Mouse (Mus musculus) lung, adult 18-20 months (tissue): ENCODE measurements around the gene Itgb1bp1.

Experiments
- DNase-seq, 2 experiments: peaks; one replicate each; pipeline ENCODE4 v3.0.0; 2022; ENCODE audit warnings: mixed read lengths in 2 of 2

Gene Itgb1bp1

DNA sequence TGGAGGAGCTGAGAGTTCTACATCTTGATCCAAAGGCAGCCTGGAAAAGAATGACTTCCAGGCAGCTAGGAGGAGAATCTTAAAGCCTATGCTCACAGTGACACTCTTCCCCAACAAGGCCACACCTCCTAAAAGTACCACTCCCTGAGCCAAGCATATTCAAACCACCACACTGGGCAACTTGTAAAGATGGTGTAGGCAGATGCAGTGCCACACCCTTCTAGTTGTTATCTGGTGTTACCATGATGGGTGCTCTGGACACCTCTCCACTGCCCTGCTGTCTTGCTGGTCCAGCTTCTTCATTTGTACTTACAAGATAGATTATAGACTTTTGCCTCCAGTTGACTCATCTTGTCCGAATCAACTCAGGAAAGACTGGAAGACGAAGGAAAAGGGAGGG, 94.5 kb downstream of the Itgb1bp1 start:
- DNase-seq, result no peak
